Mouse (Mus musculus) erythroid progenitor cell, adult 5-6 weeks (primary cell): ENCODE results near the gene 5730455P16Rik. TPM values are rescaled to one million over a fixed set of nuclear protein-coding genes. Genes with fewer than 3 reads are reported as not detected.

Experiments used
- total RNA-seq, 2 experiments: library from RNA; stranded (forward) in 1 of 2; stranded (reverse) in 1 of 2; fragments of 150-400 nt in 1 of 2; fragments of 186-747, 209-891 nt in 1 of 2; gene quantifications; 2 replicates each; pipeline versions ENCODE4 v1.2.3 to v1.2.4; 2015 to 2017; ENCODE audit warnings: low replicate concordance in 2 of 2

5730455P16Rik gene
- total RNA-seq, 2 experiments from 2014 or later, result 4.5 to 7.5 TPM

Other genes with a start within 250 kb of the 5730455P16Rik start
- gene Tefm, start 235.9 kb downstream of the 5730455P16Rik start, total RNA-seq (2015; ENCODE audit: low replicate concordance), result 2.9 and 3.4 TPM in 2 replicates
- 3.7 and 5.8 TPM in 2 replicates for gene Tefm, start 235.9 kb downstream of the 5730455P16Rik start, total RNA-seq (2017; ENCODE audit: low replicate concordance)
- 2.5 TPM in 1 of 2 replicates, not detected in the other for gene Adap2, start 223.9 kb downstream of the 5730455P16Rik start, total RNA-seq (2015; ENCODE audit: low replicate concordance)
- 1.5 and 1.8 TPM in 2 replicates for gene Adap2, start 223.9 kb downstream of the 5730455P16Rik start, total RNA-seq (2017; ENCODE audit: low replicate concordance)
- 1.7 and 3.6 TPM in 2 replicates for gene Rnf135, start 194.2 kb downstream of the 5730455P16Rik start, total RNA-seq (2015; ENCODE audit: low replicate concordance)
- gene Rnf135, start 194.2 kb downstream of the 5730455P16Rik start, total RNA-seq (2017; ENCODE audit: low replicate concordance), result 1.5 TPM in 1 of 2 replicates, not detected in the other
- 10.1 and 14.4 TPM in 2 replicates for gene Rhot1, start 169.0 kb downstream of the 5730455P16Rik start, total RNA-seq (2015; ENCODE audit: low replicate concordance)
- gene Rhot1, start 169.0 kb downstream of the 5730455P16Rik start, total RNA-seq (2017; ENCODE audit: low replicate concordance), result 3.4 and 10.5 TPM in 2 replicates
- gene Rhbdl3, start 77.1 kb downstream of the 5730455P16Rik start, total RNA-seq (2015; ENCODE audit: low replicate concordance), result not detected in 2 replicates
- not detected in 2 replicates for gene Rhbdl3, start 77.1 kb downstream of the 5730455P16Rik start, total RNA-seq (2017; ENCODE audit: low replicate concordance)
- gene Zfp207, start 5.2 kb upstream of the 5730455P16Rik start, total RNA-seq (2015; ENCODE audit: low replicate concordance), result 426 and 462 TPM in 2 replicates
- 295 and 332 TPM in 2 replicates for gene Zfp207, start 5.2 kb upstream of the 5730455P16Rik start, total RNA-seq (2017; ENCODE audit: low replicate concordance)
- 68.3 and 71.4 TPM in 2 replicates for gene Psmd11, start 50.6 kb upstream of the 5730455P16Rik start, total RNA-seq (2015; ENCODE audit: low replicate concordance)
- 68.3 and 100.0 TPM in 2 replicates for gene Psmd11, start 50.6 kb upstream of the 5730455P16Rik start, total RNA-seq (2017; ENCODE audit: low replicate concordance)
- 2.5 and 5.4 TPM in 2 replicates for gene Cdk5r1, start 99.0 kb upstream of the 5730455P16Rik start, total RNA-seq (2015; ENCODE audit: low replicate concordance)
- 2.0 and 2.1 TPM in 2 replicates for gene Cdk5r1, start 99.0 kb upstream of the 5730455P16Rik start, total RNA-seq (2017; ENCODE audit: low replicate concordance)